Mouse (Mus musculus) stomach, postnatal 0 days (tissue): ENCODE measurements around the gene Ctnnbip1.

ENCODE experiments used
- CTCF ChIP-seq: IDR thresholded peaks from 2 replicates; pipeline ENCODE4 v1.5.1; 2016; ENCODE audit warnings: antibody characterized with exemption, low read depth, mild to moderate bottlenecking, moderate library complexity
- EP300 ChIP-seq: optimal IDR thresholded peaks from 2 replicates; pipeline ENCODE3; 2016; ENCODE audit warnings: antibody characterized with exemption

DNA sequence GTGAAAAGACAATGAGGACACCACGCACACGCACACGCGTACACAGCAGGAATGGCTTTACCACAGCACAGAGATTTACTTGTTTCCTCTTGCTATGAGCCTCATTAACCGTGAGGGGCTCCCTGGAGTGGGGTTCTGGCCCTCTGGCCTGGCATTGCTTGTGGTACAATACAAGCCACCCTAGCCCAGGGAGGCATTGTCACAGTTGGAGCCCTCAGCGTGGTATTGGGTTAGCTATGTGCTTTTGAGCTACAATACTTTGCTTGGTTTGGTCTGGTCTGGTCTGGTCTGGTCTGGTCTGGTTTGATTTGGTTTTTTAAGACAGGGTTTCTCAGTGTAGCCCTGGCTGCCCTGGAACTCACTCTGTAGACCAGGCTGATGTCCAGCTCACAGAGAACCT is 81.5 kb downstream of the Ctnnbip1 start:
- TF ChIP-seq CTCF, result no peak
- TF ChIP-seq EP300, result no peak
